Mouse (Mus musculus): ENCODE measurements at regions not wholly inside any gene's neighbourhood (a gene's known extent, or its start where the extent isn't known, plus 50 kb on each side); places are given as distances from the start of the nearest gene placed in this dataset.
A peak's percentile ranks its signal among the peaks of the same experiment; 100 is the strongest.

GRCm38 (mm10) chr8:92130025-92130557 lies 227.3 kb upstream of the Irx5 start:
- H3K4me1 ChIP-seq (ENCODE audit: control insufficient read depth, insufficient read depth, low read length) = peaks cover 7% of the 10 kb centered on the region; the same call in 1 of the 2 replicates
- H3K9ac ChIP-seq (ENCODE audit: low read depth, low read length) = no peak overlapping the region
- no peak overlapping the region for H3K27ac ChIP-seq (ENCODE audit: low read length)
- H3K4me3 ChIP-seq (ENCODE audit: low read depth, low read length) = no peak overlapping the region
- no peak for ATAC-seq
- H3K36me3 ChIP-seq (ENCODE audit: control insufficient read depth, insufficient read depth, low read length) = no peaks in the 10 kb centered on the region
- H3K27me3 ChIP-seq (ENCODE audit: control insufficient read depth, insufficient read depth, low read depth, low read length) = peaks cover 3% of the 10 kb centered on the region
- WGBS = 58% methylated on average over 8 of the region's 8 CpGs
- no peak overlapping the region for H3K4me2 ChIP-seq (ENCODE audit: low read length)
- no peaks in the 10 kb centered on the region for H3K9me3 ChIP-seq (replicated peaks; ENCODE audit: control insufficient read depth, low read length, poor library complexity, severe bottlenecking)

GRCm38 (mm10) chr8:92129241-92130015 lies 228.0 kb upstream of the Irx5 start:
- Histone ChIP-seq H3K27ac (ENCODE audit: low read length) (no peak overlapping the region), H3K9me3 (replicated peaks; ENCODE audit: control insufficient read depth, low read length, poor library complexity, severe bottlenecking) (no peaks in the 10 kb centered on the region), H3K27me3 (ENCODE audit: control insufficient read depth, insufficient read depth, low read depth, low read length) (peaks cover 3% of the 10 kb centered on the region), H3K9ac (ENCODE audit: low read depth, low read length) (no peak overlapping the region), H3K4me1 (ENCODE audit: control insufficient read depth, insufficient read depth, low read length) (peaks cover 7% of the 10 kb centered on the region; the same call in 1 of the 2 replicates), H3K4me2 (ENCODE audit: low read length) (no peak overlapping the region), H3K36me3 (ENCODE audit: control insufficient read depth, insufficient read depth, low read length) (no peaks in the 10 kb centered on the region), H3K4me3 (ENCODE audit: low read depth, low read length) (no peak overlapping the region)
- no peak for ATAC-seq
- WGBS = 62% methylated on average over 6 of the region's 6 CpGs

DNA sequence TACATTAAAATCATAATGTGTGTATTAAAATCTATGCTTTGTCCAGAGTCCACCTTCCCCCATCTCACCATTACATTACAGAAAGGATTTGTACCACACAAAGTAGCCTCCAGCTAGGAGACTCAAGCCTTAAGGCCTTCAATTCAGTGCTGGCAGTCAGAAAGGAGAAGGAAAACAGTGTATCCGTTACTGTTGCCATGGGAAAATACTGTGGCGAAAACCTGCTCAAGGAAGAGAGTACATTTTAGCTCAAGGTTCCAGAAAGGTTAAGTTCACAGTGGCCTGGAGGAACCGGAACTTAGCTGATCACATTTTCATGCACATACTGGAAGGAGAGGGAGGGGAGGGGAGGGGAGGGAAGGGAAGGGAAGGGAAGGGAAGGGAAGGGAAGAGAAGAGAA lies 231.8 kb upstream of the Irx5 start:
- H3K36me3 ChIP-seq (ENCODE audit: control insufficient read depth, insufficient read depth, low read length) = no peaks in the 10 kb centered on the region
- H3K4me3 ChIP-seq (ENCODE audit: low read depth, low read length) = no peak overlapping the region
- H3K4me2 ChIP-seq (ENCODE audit: low read length) = no peak overlapping the region
- H3K9me3 ChIP-seq (replicated peaks; ENCODE audit: control insufficient read depth, low read length, poor library complexity, severe bottlenecking) = no peaks in the 10 kb centered on the region
- H3K27me3 ChIP-seq (ENCODE audit: control insufficient read depth, insufficient read depth, low read depth, low read length) = peaks cover 5% of the 10 kb centered on the region
- WGBS = 64% methylated on average over 3 of the region's 3 CpGs
- no peak for ATAC-seq
- no peak overlapping the region for H3K9ac ChIP-seq (ENCODE audit: low read depth, low read length)
- no peaks in the 10 kb centered on the region for H3K4me1 ChIP-seq (ENCODE audit: control insufficient read depth, insufficient read depth, low read length)
- H3K27ac ChIP-seq (ENCODE audit: low read length) = no peak overlapping the region

DNA sequence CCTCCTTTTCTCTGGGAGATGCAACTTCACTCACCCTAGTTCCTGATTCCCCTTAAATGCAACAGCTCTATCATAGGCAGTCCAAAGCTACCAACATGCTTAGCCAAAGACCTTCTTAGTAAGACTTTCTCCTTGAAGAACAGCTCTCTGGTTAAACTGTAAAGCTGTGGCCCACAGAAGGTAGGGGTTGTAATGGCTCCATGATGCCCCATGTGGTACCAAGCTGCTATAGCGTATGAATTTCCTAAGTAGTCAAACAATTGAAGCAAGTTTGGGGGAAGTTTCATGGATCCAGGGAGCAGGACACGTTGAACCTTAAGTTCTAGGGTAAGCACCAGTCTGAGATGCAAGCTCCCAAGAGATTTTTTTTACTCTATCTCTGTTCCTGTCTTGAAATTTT lies 236.1 kb upstream of the Irx5 start:
- H3K9ac ChIP-seq (ENCODE audit: low read depth, low read length) = no peak overlapping the region
- H3K27me3 ChIP-seq (ENCODE audit: control insufficient read depth, insufficient read depth, low read depth, low read length) = peaks cover 2% of the 10 kb centered on the region
- no peaks in the 10 kb centered on the region for H3K9me3 ChIP-seq (replicated peaks; ENCODE audit: control insufficient read depth, low read length, poor library complexity, severe bottlenecking)
- no peaks in the 10 kb centered on the region for H3K36me3 ChIP-seq (ENCODE audit: control insufficient read depth, insufficient read depth, low read length)
- no peak for ATAC-seq
- no peak overlapping the region for H3K4me3 ChIP-seq (ENCODE audit: low read depth, low read length)
- H3K27ac ChIP-seq (ENCODE audit: low read length) = no peak overlapping the region
- H3K4me1 ChIP-seq (ENCODE audit: control insufficient read depth, insufficient read depth, low read length) = no peaks in the 10 kb centered on the region
- no peak overlapping the region for H3K4me2 ChIP-seq (ENCODE audit: low read length)
- WGBS = 45% methylated on average over 2 of the region's 2 CpGs

DNA sequence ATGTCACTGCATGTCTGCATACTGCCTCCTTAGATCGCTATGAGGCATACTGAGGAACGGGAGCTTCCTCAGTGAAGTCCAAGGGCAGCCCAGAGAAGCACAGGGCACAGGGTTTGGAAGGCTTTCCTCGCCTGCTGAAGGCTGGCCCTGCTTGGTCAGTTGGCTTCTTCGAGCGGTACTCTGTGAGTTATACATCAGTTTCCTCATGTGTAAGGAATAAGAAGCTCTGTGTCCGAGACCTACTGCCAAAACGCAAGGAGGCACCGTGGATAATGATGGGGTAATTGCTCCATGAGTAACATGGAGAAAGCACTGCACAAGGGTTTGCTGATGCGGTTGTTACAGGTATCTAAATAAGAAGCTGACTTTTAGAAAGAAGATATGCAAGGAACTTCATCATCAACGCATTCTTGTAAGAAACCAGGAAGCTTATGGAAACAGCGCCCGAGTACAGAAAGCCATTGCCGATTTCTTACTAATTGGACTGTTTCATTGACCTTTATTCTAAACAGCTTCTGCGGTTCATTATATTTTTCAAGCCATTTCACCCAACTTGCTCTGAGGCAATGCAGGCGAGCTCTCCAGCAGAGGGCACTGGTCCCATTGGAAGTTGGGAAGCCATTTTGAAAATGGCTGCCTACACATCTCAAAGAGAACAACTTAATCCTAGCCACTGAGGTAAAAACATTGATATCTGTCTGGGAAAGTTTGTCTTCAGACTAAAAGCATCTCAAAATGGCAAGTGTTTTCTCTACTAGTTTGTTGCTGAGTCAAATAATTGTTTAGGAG lies 241.8 kb upstream of the Irx5 start:
- no peaks in the 10 kb centered on the region for H3K36me3 ChIP-seq (ENCODE audit: control insufficient read depth, insufficient read depth, low read length)
- no peak overlapping the region for H3K9ac ChIP-seq (ENCODE audit: low read depth, low read length)

DNA sequence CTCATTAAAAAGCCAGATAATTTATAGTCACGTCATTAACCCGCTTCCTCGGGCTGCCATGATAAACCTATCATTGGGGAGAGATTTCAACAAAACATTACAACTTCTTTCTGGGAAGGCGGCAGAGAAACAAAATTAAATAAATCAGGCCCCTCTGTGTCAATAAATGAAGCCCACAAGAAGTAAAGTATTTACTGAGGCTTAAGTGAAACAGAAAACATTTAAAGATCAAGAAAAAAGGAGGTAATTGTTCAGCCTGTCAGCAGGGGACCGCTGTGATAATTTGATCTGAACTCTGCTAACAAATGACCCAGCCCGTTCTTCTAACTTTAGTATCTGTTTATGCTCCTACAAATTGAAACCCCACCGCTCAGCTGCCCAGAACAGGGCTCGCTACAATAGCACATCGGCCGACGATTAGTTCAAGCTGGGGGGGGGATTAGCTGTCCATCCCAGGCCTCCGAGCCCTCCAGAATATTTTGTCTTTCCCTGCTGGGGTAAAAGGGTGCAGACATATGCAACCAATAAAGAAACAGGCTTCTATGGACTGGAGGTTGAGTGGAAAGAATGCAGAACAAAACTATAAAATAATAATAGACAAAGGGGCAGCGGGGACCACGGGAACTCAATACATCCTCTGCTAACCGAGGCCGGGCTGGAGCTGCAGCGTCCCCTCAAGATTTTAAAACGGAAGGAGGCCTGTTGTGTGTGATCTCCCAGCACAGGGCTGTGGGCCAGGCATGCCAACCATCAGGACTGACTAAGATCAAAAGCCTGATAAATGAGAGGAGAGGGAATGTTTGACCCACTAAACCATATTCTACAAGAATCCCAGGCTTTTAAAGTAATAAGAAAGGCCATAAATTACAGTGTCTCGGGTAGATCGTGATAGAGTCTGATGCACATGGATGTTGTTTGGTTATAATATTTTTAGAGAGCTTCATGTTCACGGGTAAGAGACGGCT lies 242.8 kb upstream of the Irx5 start:
- H3K27ac ChIP-seq (ENCODE audit: low read length) = no peak overlapping the region
- H3K9ac ChIP-seq (ENCODE audit: low read depth, low read length) = no peak overlapping the region
- H3K4me2 ChIP-seq (ENCODE audit: low read length) = peak overlapping the region; percentile 1; the same call in 1 of the 2 replicates
- ATAC-seq = no peak
- no peaks in the 10 kb centered on the region for H3K36me3 ChIP-seq (ENCODE audit: control insufficient read depth, insufficient read depth, low read length)
- no peaks in the 10 kb centered on the region for H3K9me3 ChIP-seq (replicated peaks; ENCODE audit: control insufficient read depth, low read length, poor library complexity, severe bottlenecking)
- H3K4me3 ChIP-seq (ENCODE audit: low read depth, low read length) = no peak overlapping the region
- H3K4me1 ChIP-seq (ENCODE audit: control insufficient read depth, insufficient read depth, low read length) = peaks cover 8% of the 10 kb centered on the region
- WGBS = 12% methylated on average over 22 of the region's 22 CpGs
- H3K27me3 ChIP-seq (ENCODE audit: control insufficient read depth, insufficient read depth, low read depth, low read length) = no peaks in the 10 kb centered on the region; the same call in none of the 2 replicates

More for the DNA sequence above, 241.8 kb upstream of the Irx5 start:
- Histone ChIP-seq H3K4me3 (ENCODE audit: low read depth, low read length) (no peak overlapping the region), H3K4me2 (ENCODE audit: low read length) (no peak overlapping the region), H3K27me3 (ENCODE audit: control insufficient read depth, insufficient read depth, low read depth, low read length) (no peaks in the 10 kb centered on the region; the same call in none of the 2 replicates), H3K9me3 (replicated peaks; ENCODE audit: control insufficient read depth, low read length, poor library complexity, severe bottlenecking) (no peaks in the 10 kb centered on the region), H3K27ac (ENCODE audit: low read length) (no peak overlapping the region), H3K4me1 (ENCODE audit: control insufficient read depth, insufficient read depth, low read length) (peaks cover 8% of the 10 kb centered on the region)
- WGBS = 85% methylated on average over 15 of the region's 15 CpGs
- ATAC-seq = no peak

DNA sequence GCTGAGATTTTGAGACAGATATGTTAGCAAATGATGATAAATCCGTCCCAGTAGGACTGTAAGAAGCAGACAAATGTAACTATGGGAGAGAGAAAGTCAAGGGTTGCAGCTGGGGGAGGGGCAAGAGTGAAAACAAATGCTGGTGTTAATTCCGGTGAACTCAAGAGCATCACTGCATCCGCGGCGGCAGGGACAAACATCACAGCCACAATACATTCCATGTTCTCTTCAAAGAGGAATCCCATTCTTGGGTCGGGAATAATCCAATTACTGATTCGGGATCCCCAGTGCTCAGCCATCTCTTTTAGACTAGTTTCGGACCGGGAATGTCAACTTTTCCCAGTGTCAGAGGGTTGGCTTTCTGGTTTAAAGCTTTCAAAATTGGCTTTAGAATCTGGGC lies 243.5 kb upstream of the Irx5 start:
- Histone ChIP-seq H3K4me2 (ENCODE audit: low read length) (no peak overlapping the region), H3K9me3 (replicated peaks; ENCODE audit: control insufficient read depth, low read length, poor library complexity, severe bottlenecking) (no peaks in the 10 kb centered on the region), H3K9ac (ENCODE audit: low read depth, low read length) (no peak overlapping the region), H3K36me3 (ENCODE audit: control insufficient read depth, insufficient read depth, low read length) (no peaks in the 10 kb centered on the region), H3K27me3 (ENCODE audit: control insufficient read depth, insufficient read depth, low read depth, low read length) (no peaks in the 10 kb centered on the region; the same call in 1 of the 2 replicates), H3K4me3 (ENCODE audit: low read depth, low read length) (no peak overlapping the region), H3K27ac (ENCODE audit: low read length) (no peak overlapping the region), H3K4me1 (ENCODE audit: control insufficient read depth, insufficient read depth, low read length) (peaks cover 8% of the 10 kb centered on the region)
- 4% methylated on average over 9 of the region's 9 CpGs for WGBS
- ATAC-seq = no peak

GRCm38 (mm10) chr8:92113386-92113785 lies 244.0 kb upstream of the Irx5 start:
- no peak for ATAC-seq
- Histone ChIP-seq H3K4me3 (ENCODE audit: low read depth, low read length) (no peak overlapping the region), H3K36me3 (ENCODE audit: control insufficient read depth, insufficient read depth, low read length) (no peaks in the 10 kb centered on the region), H3K9me3 (replicated peaks; ENCODE audit: control insufficient read depth, low read length, poor library complexity, severe bottlenecking) (no peaks in the 10 kb centered on the region), H3K4me1 (ENCODE audit: control insufficient read depth, insufficient read depth, low read length) (peaks cover 8% of the 10 kb centered on the region), H3K9ac (ENCODE audit: low read depth, low read length) (no peak overlapping the region), H3K27ac (ENCODE audit: low read length) (no peak overlapping the region), H3K4me2 (ENCODE audit: low read length) (no peak overlapping the region), H3K27me3 (ENCODE audit: control insufficient read depth, insufficient read depth, low read depth, low read length) (no peaks in the 10 kb centered on the region; the same call in 1 of the 2 replicates)
- 46% methylated on average over 4 of the region's 4 CpGs for WGBS

All from midbrain, embryonic 16.5 days (tissue).